Mouse (Mus musculus): ENCODE results near the gene Anxa7. TPM values are rescaled to one million over a fixed set of nuclear protein-coding genes. Genes with fewer than 3 reads are reported as not detected.

Anxa7 gene
- polyA plus RNA-seq (2012; ENCODE audit: insufficient read depth, insufficient read length, low replicate concordance, missing spikeins) = not detected in 2 replicates

GRCm38 (mm10) chr14:20479291-20480194 lies at the start of gene Anxa7:
Gene Anxa7 (minus strand): TSS chr14:20480133.
- Histone ChIP-seq H3K27ac (ENCODE audit: insufficient read depth, low read depth, low read length) (peak within 1 kb of the TSS; percentile 9; the same call in 1 of the 2 replicates), H3K4me3 (ENCODE audit: insufficient read depth, low read depth, low read length) (peak within 1 kb of the TSS; percentile 91), H3K4me1 (ENCODE audit: control insufficient read depth, insufficient read depth, low read length) (no peaks in the 10 kb centered on the region)
- TF ChIP-seq CTCF (IDR thresholded peaks at IDR 0.05; ENCODE audit: insufficient read depth, low read depth, low read length) (no peak), POLR2A (IDR thresholded peaks at IDR 0.05; ENCODE audit: insufficient read depth, low read depth, low read length) (peak; percentile 23; the same call in 1 of the 2 replicates)
- 1% methylated on average over 48 of the region's 48 CpGs for WGBS

GRCm38 (mm10) chr14:20529643-20530042 lies 49.7 kb upstream of the Anxa7 start:
- H3K4me1 ChIP-seq (ENCODE audit: control insufficient read depth, insufficient read depth, low read length) = no peaks in the 10 kb centered on the region
- WGBS = 93% methylated on average over 4 of the region's 4 CpGs
- no peak overlapping the region for H3K4me3 ChIP-seq (ENCODE audit: insufficient read depth, low read depth, low read length)
- no peak overlapping the region for H3K27ac ChIP-seq (ENCODE audit: insufficient read depth, low read depth, low read length)
- TF ChIP-seq CTCF (IDR thresholded peaks at IDR 0.05; ENCODE audit: insufficient read depth, low read depth, low read length) = no peak
- no peak for TF ChIP-seq POLR2A (IDR thresholded peaks at IDR 0.05; ENCODE audit: insufficient read depth, low read depth, low read length)

DNA sequence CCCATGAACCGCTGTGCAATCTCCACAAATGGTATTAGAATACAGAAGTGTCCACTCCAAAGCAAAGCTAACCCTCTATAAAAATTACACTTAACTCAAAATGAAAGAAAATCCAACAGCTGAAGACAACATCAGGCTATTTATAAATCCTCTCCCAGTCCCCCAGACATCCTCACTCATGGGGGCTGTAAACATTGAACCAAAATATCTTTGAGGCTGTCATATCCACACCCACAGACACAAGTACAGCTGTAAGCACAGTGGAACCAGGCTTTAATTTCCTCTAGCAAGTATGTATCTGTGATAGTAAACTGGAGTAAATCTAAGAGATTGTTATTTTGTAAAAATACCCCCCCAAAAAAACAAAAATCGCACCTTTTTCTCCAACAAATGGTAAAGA lies 40.2 kb upstream of the Anxa7 start:
- WGBS = 62% methylated on average over 2 of the region's 2 CpGs
- no peak for TF ChIP-seq CTCF (IDR thresholded peaks at IDR 0.05; ENCODE audit: insufficient read depth, low read depth, low read length)
- no peak for TF ChIP-seq POLR2A (IDR thresholded peaks at IDR 0.05; ENCODE audit: insufficient read depth, low read depth, low read length)
- Histone ChIP-seq H3K27ac (ENCODE audit: insufficient read depth, low read depth, low read length) (no peak overlapping the region), H3K4me1 (ENCODE audit: control insufficient read depth, insufficient read depth, low read length) (no peaks in the 10 kb centered on the region), H3K4me3 (ENCODE audit: insufficient read depth, low read depth, low read length) (no peak overlapping the region)

- no peak overlapping the region for H3K4me3 ChIP-seq (ENCODE audit: insufficient read depth, low read depth, low read length)
- 50% methylated on average over 2 of the region's 2 CpGs for WGBS
- H3K4me1 ChIP-seq (ENCODE audit: control insufficient read depth, insufficient read depth, low read length) = no peaks in the 10 kb centered on the region
- H3K27ac ChIP-seq (ENCODE audit: insufficient read depth, low read depth, low read length) = no peak overlapping the region
- TF ChIP-seq POLR2A (IDR thresholded peaks at IDR 0.05; ENCODE audit: insufficient read depth, low read depth, low read length) (no peak), CTCF (IDR thresholded peaks at IDR 0.05; ENCODE audit: insufficient read depth, low read depth, low read length) (no peak)
These were observed 28.5 kb upstream of the Anxa7 start for GRCm38 (mm10) chr14:20508424-20508823.

DNA sequence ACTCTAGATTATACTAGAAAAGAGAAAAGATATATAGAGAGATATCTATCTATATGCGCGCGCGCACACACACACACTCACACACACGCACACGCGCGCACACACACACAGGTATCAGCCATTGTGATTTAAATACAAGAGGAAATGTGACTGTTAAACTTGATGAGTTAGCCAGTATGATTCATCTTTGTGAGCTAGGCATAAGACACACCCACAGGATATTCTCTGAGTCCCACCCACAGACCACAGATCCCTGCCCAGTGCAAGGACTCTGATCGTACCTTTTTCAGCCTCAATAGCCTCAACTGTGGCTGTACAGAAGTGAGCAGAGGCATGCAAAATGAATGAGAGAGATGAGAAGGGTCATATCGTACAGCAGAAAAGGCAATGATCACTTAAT lies 23.0 kb upstream of the Anxa7 start:
- Histone ChIP-seq H3K27ac (ENCODE audit: insufficient read depth, low read depth, low read length) (no peak overlapping the region), H3K4me1 (ENCODE audit: control insufficient read depth, insufficient read depth, low read length) (no peaks in the 10 kb centered on the region), H3K4me3 (ENCODE audit: insufficient read depth, low read depth, low read length) (no peak overlapping the region)
- 91% methylated on average over 10 of the region's 10 CpGs for WGBS
- TF ChIP-seq POLR2A (IDR thresholded peaks at IDR 0.05; ENCODE audit: insufficient read depth, low read depth, low read length) (no peak), CTCF (IDR thresholded peaks at IDR 0.05; ENCODE audit: insufficient read depth, low read depth, low read length) (no peak)

- H3K4me3 ChIP-seq (ENCODE audit: insufficient read depth, low read depth, low read length) = no peak overlapping the region
- H3K27ac ChIP-seq (ENCODE audit: insufficient read depth, low read depth, low read length) = no peak overlapping the region
- TF ChIP-seq CTCF (IDR thresholded peaks at IDR 0.05; ENCODE audit: insufficient read depth, low read depth, low read length) (no peak), POLR2A (IDR thresholded peaks at IDR 0.05; ENCODE audit: insufficient read depth, low read depth, low read length) (no peak)
- no peaks in the 10 kb centered on the region for H3K4me1 ChIP-seq (ENCODE audit: control insufficient read depth, insufficient read depth, low read length)
- WGBS = 93% methylated on average over 3 of the region's 3 CpGs
These were observed 20.0 kb upstream of the Anxa7 start for GRCm38 (mm10) chr14:20499982-20500381.

DNA sequence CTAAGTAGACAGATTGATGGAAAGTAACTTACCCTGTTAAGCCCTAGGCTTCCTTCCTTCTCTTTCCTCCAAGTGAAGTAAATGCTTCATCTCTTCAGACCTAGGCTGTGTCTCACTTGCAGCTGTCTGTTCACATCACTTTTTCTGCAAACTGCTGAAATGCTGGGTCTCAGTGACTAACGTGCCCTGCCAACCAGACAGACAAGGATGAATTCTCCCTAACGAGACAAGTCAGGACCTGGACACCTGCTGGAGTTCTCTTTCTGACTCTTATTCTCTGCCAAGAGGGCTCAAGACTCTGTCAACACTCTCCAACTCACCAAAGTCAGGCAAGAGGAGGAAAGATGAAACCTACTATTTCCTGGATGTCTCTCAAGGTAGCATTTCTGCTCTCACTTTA lies 16.7 kb upstream of the Anxa7 start, which contains the start of gene Mss51:
TSS of gene Mss51 (minus strand) at position 299 of the 400 bp plus-strand sequence.
- Histone ChIP-seq H3K4me3 (ENCODE audit: insufficient read depth, low read depth, low read length) (no peak within 1 kb of the TSS), H3K4me1 (ENCODE audit: control insufficient read depth, insufficient read depth, low read length) (no peaks in the 10 kb centered on the region), H3K27ac (ENCODE audit: insufficient read depth, low read depth, low read length) (no peak within 1 kb of the TSS)
- 59% methylated on average over 2 of the region's 2 CpGs for WGBS
- no peak for TF ChIP-seq POLR2A (IDR thresholded peaks at IDR 0.05; ENCODE audit: insufficient read depth, low read depth, low read length)
- TF ChIP-seq CTCF (IDR thresholded peaks at IDR 0.05; ENCODE audit: insufficient read depth, low read depth, low read length) = no peak

DNA sequence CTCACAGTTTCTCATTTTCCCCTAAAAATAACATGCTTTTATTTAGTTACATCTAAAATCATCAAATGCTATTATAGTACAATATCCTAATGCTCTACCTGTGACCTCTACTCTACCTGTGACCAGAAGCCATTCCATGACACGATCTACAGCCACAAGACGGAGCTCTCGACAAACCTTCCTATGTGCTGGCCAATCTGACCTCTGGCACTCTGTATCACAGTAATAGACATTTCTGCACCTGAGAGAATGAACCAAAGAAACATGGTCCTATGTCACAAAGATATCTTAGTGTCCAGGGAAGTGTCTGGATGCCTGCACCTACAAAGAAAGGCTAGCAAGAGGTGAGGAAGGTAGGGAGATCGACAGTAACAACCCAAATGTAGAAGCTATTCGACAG lies 6.1 kb upstream of the Anxa7 start:
- no peak for TF ChIP-seq CTCF (IDR thresholded peaks at IDR 0.05; ENCODE audit: insufficient read depth, low read depth, low read length)
- TF ChIP-seq POLR2A (IDR thresholded peaks at IDR 0.05; ENCODE audit: insufficient read depth, low read depth, low read length) = no peak
- no peaks in the 10 kb centered on the region for H3K4me1 ChIP-seq (ENCODE audit: control insufficient read depth, insufficient read depth, low read length)
- no peak overlapping the region for H3K27ac ChIP-seq (ENCODE audit: insufficient read depth, low read depth, low read length)
- 95% methylated on average over 5 of the region's 5 CpGs for WGBS
- H3K4me3 ChIP-seq (ENCODE audit: insufficient read depth, low read depth, low read length) = no peak overlapping the region

GRCm38 (mm10) chr14:20482051-20482751 lies 2.3 kb upstream of the Anxa7 start:
- Histone ChIP-seq H3K4me3 (ENCODE audit: insufficient read depth, low read depth, low read length) (no peak overlapping the region), H3K27ac (ENCODE audit: insufficient read depth, low read depth, low read length) (no peak overlapping the region), H3K4me1 (ENCODE audit: control insufficient read depth, insufficient read depth, low read length) (no peaks in the 10 kb centered on the region)
- no peak for TF ChIP-seq CTCF (IDR thresholded peaks at IDR 0.05; ENCODE audit: insufficient read depth, low read depth, low read length)
- TF ChIP-seq POLR2A (IDR thresholded peaks at IDR 0.05; ENCODE audit: insufficient read depth, low read depth, low read length) = no peak
- WGBS = 87% methylated on average over 7 of the region's 7 CpGs
